Mouse (Mus musculus) B cell, adult (primary cell): ENCODE data around the gene Stat5b. TPM values are rescaled to one million over a fixed set of nuclear protein-coding genes. Genes with fewer than 3 reads are reported as not detected.

Experiments
- total RNA-seq: library from RNA; stranded (reverse); gene quantifications from 4 replicates; pipeline ENCODE4 v1.2.4, GENCODE M21; 2023; ENCODE audit not compliant: inconsistent age

The Stat5b gene
- 63.3 to 74.4 TPM (median 69.7 TPM) in 4 replicates for total RNA-seq

GRCm38 (mm10) chr11:100850038-100850777 lies at the start of gene Stat5b:
Stat5b (minus strand) TSS chr11:100850724.

GRCm38 (mm10) chr11:100858935-100859578 lies 8.5 kb upstream of the Stat5b start, which contains the start of gene Stat5a:
Stat5a (plus strand) TSS chr11:100859351.

GRCm38 (mm10) chr11:100770646-100771408 lies 79.7 kb downstream of the Stat5b start, which contains the start of gene Ghdc:
Ghdc (minus strand) TSS chr11:100770957.

GRCm38 (mm10) chr11:100762831-100763230 lies 87.7 kb downstream of the Stat5b start, which contains the start of gene Hcrt:
Hcrt (minus strand) TSS chr11:100762931.

GRCm38 (mm10) chr11:100759611-100760233 lies 90.8 kb downstream of the Stat5b start, which contains the start of gene Kcnh4:
Kcnh4 (minus strand) TSS chr11:100759942.

GRCm38 (mm10) chr11:100738066-100738604 lies 112.4 kb downstream of the Stat5b start, which contains the start of gene Rab5c:
Rab5c (minus strand) TSS chr11:100738215.

Other genes starting within 250 kb of the Stat5b start
- 24.9 to 30.3 TPM (median 26.3 TPM) in 4 replicates for gene Nkiras2, start 231.5 kb downstream of the Stat5b start, total RNA-seq
- gene Dnajc7, start 230.6 kb downstream of the Stat5b start, total RNA-seq = 460 to 496 TPM (median 474 TPM) in 4 replicates
- gene Zfp385c, start 158.3 kb downstream of the Stat5b start, total RNA-seq = 0.24 TPM in 1 of 4 replicates, not detected in the others
- 18.4 to 28.4 TPM (median 20.7 TPM) in 4 replicates for gene Dhx58, start 146.5 kb downstream of the Stat5b start, total RNA-seq
- 37.4 to 42.8 TPM (median 40.6 TPM) in 4 replicates for gene Kat2a, start 138.3 kb downstream of the Stat5b start, total RNA-seq
- not detected in 4 replicates for gene Hspb9, start 136.9 kb downstream of the Stat5b start, total RNA-seq
- 128 to 135 TPM (median 134 TPM) in 4 replicates for gene Rab5c, start 112.5 kb downstream of the Stat5b start, total RNA-seq
- 6.4 to 8.3 TPM (median 6.9 TPM) in 4 replicates for gene Kcnh4, start 90.8 kb downstream of the Stat5b start, total RNA-seq
- gene Hcrt, start 87.8 kb downstream of the Stat5b start, total RNA-seq = not detected in 4 replicates
- 17.9 to 27.2 TPM (median 20.3 TPM) in 4 replicates for gene Ghdc, start 79.8 kb downstream of the Stat5b start, total RNA-seq
- gene Stat5a, start 8.6 kb upstream of the Stat5b start, total RNA-seq = 38.6 to 43.6 TPM (median 41.8 TPM) in 4 replicates
- gene Stat3, start 88.8 kb upstream of the Stat5b start, total RNA-seq = 235 to 266 TPM (median 245 TPM) in 4 replicates
- gene Cavin1, start 120.2 kb upstream of the Stat5b start, total RNA-seq = 0.30 to 0.61 TPM (median 0.59 TPM) in 4 replicates
- 71.3 to 92.3 TPM (median 79.0 TPM) in 4 replicates for gene Atp6v0a1, start 158.7 kb upstream of the Stat5b start, total RNA-seq
- gene Naglu, start 219.3 kb upstream of the Stat5b start, total RNA-seq = 14.4 to 19.4 TPM (median 17.3 TPM) in 4 replicates
- 1.4 to 3.2 TPM (median 2.5 TPM) in 4 replicates for gene Hsd17b1, start 227.7 kb upstream of the Stat5b start, total RNA-seq
- gene Coasy, start 231.8 kb upstream of the Stat5b start, total RNA-seq = 17.2 to 20.1 TPM (median 18.2 TPM) in 4 replicates
- gene Mlx, start 236.6 kb upstream of the Stat5b start, total RNA-seq = 30.7 to 44.8 TPM (median 34.4 TPM) in 4 replicates
- gene Psmc3ip, start 244.7 kb upstream of the Stat5b start, total RNA-seq = 3.3 to 5.1 TPM (median 4.1 TPM) in 4 replicates